Mouse (Mus musculus): ENCODE measurements at regions not wholly inside any gene's neighbourhood (a gene's known extent, or its start where the extent isn't known, plus 50 kb on each side); places are given as distances from the start of the nearest gene placed in this dataset.

DNA sequence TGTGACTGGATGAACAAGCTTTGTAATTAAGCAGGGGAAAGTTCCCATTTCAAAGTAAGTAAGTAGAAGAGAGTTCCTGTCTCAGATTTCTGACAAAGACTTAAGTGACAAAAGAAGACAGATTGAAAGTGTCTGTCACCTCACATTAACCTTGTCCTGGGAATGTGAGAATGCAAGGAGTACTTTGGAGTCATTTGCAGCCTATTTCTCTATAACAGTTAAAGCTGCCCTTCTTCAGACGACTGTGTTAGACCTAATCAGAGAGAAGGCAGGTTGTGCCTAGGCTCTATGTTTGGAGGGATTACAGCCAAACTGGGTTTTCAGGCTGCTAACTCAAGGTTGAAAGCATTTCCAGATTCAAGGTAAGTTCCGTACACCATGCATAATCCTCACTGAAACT, 446.5 kb downstream of the Pdgfc start:
- no peak for DNase-seq (ENCODE audit: low spot score in 2 of 2)

GRCm38 (mm10) chr3:81483363-81483762, 447.1 kb downstream of the Pdgfc start:
- DNase-seq (ENCODE audit: low spot score in 2 of 2): no peak

- DNase-seq (ENCODE audit: low spot score in 2 of 2): no peak
Measured at GRCm38 (mm10) chr3:81505316-81505715, 427.1 kb upstream of the Ctso start.

GRCm38 (mm10) chr3:81508611-81509010, 423.8 kb upstream of the Ctso start:
- DNase-seq (ENCODE audit: low spot score in 2 of 2): no peak

GRCm38 (mm10) chr3:81521804-81522203, 410.6 kb upstream of the Ctso start:
- DNase-seq (ENCODE audit: low spot score in 2 of 2): no peak

DNA sequence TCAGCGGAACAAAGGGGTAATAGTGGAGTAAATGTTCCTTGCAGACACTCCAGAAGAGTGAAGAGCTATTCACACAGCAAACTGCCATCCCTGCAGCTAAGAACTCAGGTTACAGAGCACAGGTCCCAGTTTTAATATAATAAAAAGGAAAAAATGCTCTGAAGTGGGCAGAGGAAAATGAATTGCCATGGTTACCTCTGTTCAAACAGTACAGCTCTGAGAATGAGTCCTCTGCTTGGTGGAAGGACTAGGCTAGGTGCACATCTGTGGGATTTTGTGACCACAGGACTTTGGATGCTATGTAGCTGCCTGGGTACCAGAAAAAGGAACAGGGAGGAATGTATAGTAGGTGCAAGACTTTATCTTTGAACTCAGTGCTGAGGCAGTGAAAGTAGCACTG, 401.5 kb upstream of the Ctso start:
- DNase-seq (ENCODE audit: low spot score in 2 of 2): no peak

DNA sequence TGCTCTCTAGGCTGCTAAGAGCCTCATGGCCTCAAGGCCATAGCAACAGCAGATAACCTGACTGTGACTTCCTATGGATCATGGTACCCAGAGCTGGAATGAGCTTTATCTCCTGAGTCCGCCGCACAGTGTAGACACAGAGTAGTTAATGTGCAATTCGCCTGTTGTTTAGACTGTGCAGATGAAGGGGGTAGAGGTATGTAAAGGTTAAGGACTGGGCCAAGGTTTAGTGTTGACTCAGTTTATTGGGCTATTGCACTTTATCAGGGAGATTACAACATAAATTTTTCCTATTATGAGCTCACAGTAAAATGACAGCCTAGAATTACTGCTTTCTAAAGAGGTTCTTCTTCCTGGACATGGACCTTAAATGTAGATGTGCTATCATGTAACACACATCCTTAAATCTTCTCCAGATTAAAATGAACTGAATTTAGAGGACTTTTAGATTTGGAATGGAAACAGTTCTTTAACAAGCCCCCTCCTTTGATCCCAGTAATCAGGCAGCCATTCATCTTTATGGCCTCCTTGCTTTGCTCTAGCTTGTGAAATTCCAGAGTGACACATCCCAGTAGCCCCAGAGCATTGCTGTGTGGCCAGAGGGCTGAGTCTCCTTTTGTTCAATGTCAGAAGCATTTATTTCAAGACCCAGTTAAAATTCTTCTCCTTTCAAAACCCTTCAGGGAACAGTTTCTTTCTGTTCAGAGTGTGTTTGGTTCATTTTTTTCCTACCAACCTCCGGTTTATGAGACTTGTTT, 396.8 kb upstream of the Ctso start:
- no peak for DNase-seq (ENCODE audit: low spot score in 2 of 2)

DNA sequence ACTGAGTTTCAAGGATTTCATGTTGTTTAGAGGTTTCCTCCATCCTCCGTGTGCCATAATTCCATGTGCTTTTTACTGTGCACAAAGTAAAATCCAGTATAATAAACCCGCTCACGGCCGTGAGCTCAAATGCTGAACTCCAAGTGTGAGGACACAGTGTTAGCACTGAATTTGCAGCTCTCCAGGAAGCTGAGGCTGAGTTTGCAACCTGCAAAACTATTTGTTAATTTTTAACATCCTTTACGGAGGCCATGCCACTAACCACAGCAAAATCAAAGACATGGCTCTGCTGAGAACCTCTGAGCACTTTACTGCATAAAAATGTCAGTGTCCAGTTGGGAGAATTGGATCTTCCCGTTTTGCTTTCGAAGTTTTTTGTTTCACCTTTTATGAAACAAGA, 377.6 kb upstream of the Ctso start:
- DNase-seq (ENCODE audit: low spot score in 2 of 2): no peak

- DNase-seq (ENCODE audit: low spot score in 2 of 2): no peak
Measured at GRCm38 (mm10) chr3:81562610-81563258, 369.7 kb upstream of the Ctso start.

- no peak for DNase-seq (ENCODE audit: low spot score in 2 of 2)
Measured at GRCm38 (mm10) chr3:81563858-81564756, 368.3 kb upstream of the Ctso start.

GRCm38 (mm10) chr3:81564757-81565063, 367.7 kb upstream of the Ctso start:
- DNase-seq (ENCODE audit: low spot score in 2 of 2): no peak

GRCm38 (mm10) chr3:81583387-81584027, 348.9 kb upstream of the Ctso start:
- DNase-seq (ENCODE audit: low spot score in 2 of 2): no peak

GRCm38 (mm10) chr3:81589109-81589508, 343.3 kb upstream of the Ctso start:
- peak in 1 of 2 experiments; percentile 2 for DNase-seq (ENCODE audit: low spot score in 2 of 2)

- DNase-seq (ENCODE audit: low spot score in 2 of 2): no peak
Measured at GRCm38 (mm10) chr3:81629157-81629556, 303.2 kb upstream of the Ctso start.

- DNase-seq (ENCODE audit: low spot score in 2 of 2): no peak
Measured at GRCm38 (mm10) chr3:81658490-81658889, 273.9 kb upstream of the Ctso start.

DNA sequence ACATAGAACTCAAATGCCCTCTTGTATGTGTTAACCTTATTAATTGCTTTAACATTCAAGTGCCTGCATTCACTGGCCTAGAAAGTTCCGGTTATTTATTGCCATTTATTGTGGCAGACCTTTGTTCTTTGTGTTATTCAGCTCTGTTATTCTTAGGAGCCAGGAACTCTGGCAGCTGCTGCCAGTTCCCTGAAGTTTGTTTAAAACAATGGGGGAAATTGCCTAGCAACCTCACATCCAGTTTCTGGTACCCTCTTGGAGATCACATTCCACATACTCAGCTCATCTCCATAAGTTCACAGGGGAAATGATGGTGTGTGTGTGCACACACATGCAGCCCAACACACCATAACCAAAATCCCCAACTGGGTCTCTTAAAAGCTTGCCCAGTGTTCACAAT, 270.8 kb upstream of the Ctso start:
- DNase-seq (ENCODE audit: low spot score in 2 of 2): no peak

GRCm38 (mm10) chr3:81666262-81666661, 266.1 kb upstream of the Ctso start:
- DNase-seq (ENCODE audit: low spot score in 2 of 2): no peak

DNA sequence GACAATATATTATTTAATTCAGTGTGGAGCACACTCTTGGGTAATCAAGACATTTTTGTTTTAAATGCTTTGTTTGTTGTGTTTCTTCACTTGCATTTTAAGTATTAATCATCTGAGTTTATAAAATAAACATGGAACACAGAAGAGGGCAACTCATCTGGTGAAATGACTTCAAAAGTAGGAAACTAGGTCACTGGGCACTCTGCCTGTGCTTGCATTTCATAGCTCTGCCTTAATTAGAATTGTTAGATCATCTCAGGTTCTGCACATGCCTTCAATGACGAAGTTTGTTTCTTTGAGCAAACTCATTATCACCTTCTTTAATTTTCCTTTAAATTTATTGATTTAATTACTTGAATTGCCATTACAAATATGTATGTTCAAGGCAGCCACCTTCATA, 255.8 kb upstream of the Ctso start:
- no peak for DNase-seq (ENCODE audit: low spot score in 2 of 2)

GRCm38 (mm10) chr3:81701974-81702697, 230.3 kb upstream of the Ctso start:
- no peak for DNase-seq (ENCODE audit: low spot score in 2 of 2)

DNA sequence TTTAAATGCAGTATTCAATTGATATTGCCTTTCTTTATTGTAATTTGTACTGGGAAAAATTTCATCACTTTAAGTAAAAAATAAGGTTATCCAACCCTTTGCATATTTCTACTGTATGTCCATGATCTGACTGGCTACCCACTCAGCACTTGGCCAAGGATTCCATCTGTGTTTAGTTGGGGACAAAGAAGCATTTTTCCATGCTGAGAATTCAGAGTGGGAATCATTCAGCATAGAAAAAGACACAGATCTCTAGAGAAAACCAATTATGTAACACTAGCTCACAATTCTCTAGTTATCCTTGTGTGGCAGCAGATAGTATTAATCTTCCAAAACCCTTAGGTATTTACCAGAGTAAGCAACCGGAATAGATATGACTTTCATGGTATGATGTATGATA, 213.5 kb upstream of the Ctso start:
- no peak for DNase-seq (ENCODE audit: low spot score in 2 of 2)

- DNase-seq (ENCODE audit: low spot score in 2 of 2): peak in 1 of 2 experiments; percentile 6
Measured at GRCm38 (mm10) chr3:81735463-81735862, 196.9 kb upstream of the Ctso start.

All from frontal cortex, postnatal 14 days (tissue).